In the genomic region with DNA sequence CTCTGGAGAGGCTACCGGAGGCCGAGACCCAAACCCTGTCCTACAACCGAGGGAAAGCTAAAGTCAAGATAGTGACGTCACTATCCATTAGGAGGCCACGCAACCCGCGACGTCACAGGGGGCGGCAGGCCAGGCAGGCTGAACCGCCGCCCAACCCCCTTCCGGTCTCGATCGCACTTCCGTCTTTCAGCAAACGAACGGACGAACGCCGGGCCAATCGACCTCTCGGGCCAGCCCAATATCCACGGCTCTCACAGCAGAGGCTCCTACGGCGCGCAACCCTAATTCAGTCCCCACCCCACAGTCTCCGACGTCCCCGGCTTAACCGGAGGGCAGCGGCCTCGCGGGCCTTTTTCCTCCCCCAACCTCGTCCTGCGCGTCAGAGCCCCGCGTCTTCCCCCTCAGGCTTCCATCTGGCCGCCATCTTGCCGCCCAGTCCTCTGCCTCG, we compare ENCODE assay signal across 8 mouse cellular contexts. TPM values are rescaled to one million over a fixed set of nuclear protein-coding genes. Genes with fewer than 3 reads are reported as not detected.
A peak's percentile ranks its signal among the peaks of the same experiment; 100 is the strongest.
DNase-seq lines count a peak whose midpoint lies in the region; ATAC-seq and TF ChIP-seq lines count a peak whose summit lies in the region.

A gene (plus strand): TSS at position 192 of the 448 bp plus-strand sequence.

- DNase-seq in 416B (ENCODE audit: low read depth) (peak; percentile 95), liver (peak; percentile 90)
- peak; percentile 88 to 93 for DNase-seq in adrenal gland, postnatal 36 days
- DNase-seq in heart, adult 9 months (ENCODE audit: low spot score in 2 of 2) = peak; percentile 88
- DNase-seq in kidney, adult 9 months = peak; percentile 91
- peak; percentile 76 for DNase-seq in midbrain, postnatal 0 days (ENCODE audit: low spot score)
- DNase-seq in spleen, postnatal 36 days (ENCODE audit: low spot score in 2 of 2) = peak; percentile 91 to 92

- H3K27ac ChIP-seq in embryonic facial prominence, embryonic 13.5 days = peak within 1 kb of the TSS; percentile 94
- H3K27ac ChIP-seq in midbrain, postnatal 0 days (ENCODE audit: low read depth, low read length) = peak within 1 kb of the TSS; percentile 99

- TF ChIP-seq CTCF in midbrain, postnatal 0 days (IDR thresholded peaks at IDR 0.05) = no peak

- H3K4me1 ChIP-seq in embryonic facial prominence, embryonic 13.5 days = peaks cover 45% of the 10 kb centered on the region
- peaks cover 19% of the 10 kb centered on the region for H3K4me1 ChIP-seq in midbrain, postnatal 0 days (ENCODE audit: insufficient read depth, low read length)

- peaks cover 18% of the 10 kb centered on the region for H3K36me3 ChIP-seq in embryonic facial prominence, embryonic 13.5 days
- H3K36me3 ChIP-seq in midbrain, postnatal 0 days (ENCODE audit: insufficient read depth, low read length) = peaks cover 6% of the 10 kb centered on the region

- H3K27me3 ChIP-seq in embryonic facial prominence, embryonic 13.5 days = no peaks in the 10 kb centered on the region
- H3K27me3 ChIP-seq in midbrain, postnatal 0 days (ENCODE audit: insufficient read depth, low read length) = no peaks in the 10 kb centered on the region

- WGBS in embryonic facial prominence, embryonic 13.5 days = under 1% methylated on average over 39 of the region's 41 CpGs
- under 1% methylated on average over 41 of the region's 41 CpGs for WGBS in midbrain, postnatal 0 days

- peak within 1 kb of the TSS; percentile 100 for H3K9ac ChIP-seq in embryonic facial prominence, embryonic 13.5 days
- H3K9ac ChIP-seq in midbrain, postnatal 0 days (replicated peaks; ENCODE audit: low read length, poor library complexity, severe bottlenecking) = peak within 1 kb of the TSS; percentile 97

- peak within 1 kb of the TSS; percentile 95 for H3K4me2 ChIP-seq in embryonic facial prominence, embryonic 13.5 days
- peak within 1 kb of the TSS; percentile 97 for H3K4me2 ChIP-seq in midbrain, postnatal 0 days (ENCODE audit: low read depth, low read length, poor library complexity, severe bottlenecking)

- 0 out of 2 replicates have a peak, but pooled peaks have one; percentile 3 for ATAC-seq in embryonic facial prominence, embryonic 13.5 days (ENCODE audit: insufficient number of reproducible peaks, insufficient read depth, low FRiP score, low TSS enrichment, low read depth)
- peak; percentile 45 for ATAC-seq in midbrain, postnatal 0 days (ENCODE audit: low FRiP score)

- no peaks in the 10 kb centered on the region for H3K9me3 ChIP-seq in embryonic facial prominence, embryonic 13.5 days
- H3K9me3 ChIP-seq in midbrain, postnatal 0 days (ENCODE audit: low read length) = no peaks in the 10 kb centered on the region

- H3K4me3 ChIP-seq in embryonic facial prominence, embryonic 13.5 days = peak within 1 kb of the TSS; percentile 100
- H3K4me3 ChIP-seq in midbrain, postnatal 0 days (ENCODE audit: low read depth, low read length) = peak within 1 kb of the TSS; percentile 100

RNA-seq across cellular contexts. Expression of the gene that starts here (rescaled TPM):
- total RNA-seq in adrenal gland, postnatal 36 days (2021) = under 1 TPM; 0.23 to 0.40 TPM
- polyA plus RNA-seq in embryonic facial prominence, embryonic 13.5 days (2015; fragmentation: Nextera tagmentation; extraction: Ambion mirVana) = 0.29 and 0.34 TPM in 2 replicates
- total RNA-seq in midbrain, postnatal 0 days (2014; rRNA removed) = not detected in 2 replicates
- 0.67 and 0.83 TPM in 2 replicates for polyA plus RNA-seq in midbrain, postnatal 0 days (2015; fragmentation: Nextera tagmentation; extraction: Ambion mirVana)

Comparison
In these comparisons a context has a peak if more than half of its experiments do, and no peak if none do; other contexts are left out.
1. Peak in every context shown above with its lines: DNase-seq, ATAC-seq, H3K4me3 ChIP-seq and H3K27ac ChIP-seq.
2. Peak in DNase-seq in adrenal gland, postnatal 36 days; RNA of the gene not detected or under 1 TPM.
3. Peak in ATAC-seq, H3K4me3 ChIP-seq, H3K27ac ChIP-seq, H3K9ac ChIP-seq and H3K4me2 ChIP-seq in embryonic facial prominence, embryonic 13.5 days; RNA of the gene not detected or under 1 TPM.
4. Peak in DNase-seq, ATAC-seq, H3K4me3 ChIP-seq, H3K27ac ChIP-seq, H3K9ac ChIP-seq and H3K4me2 ChIP-seq in midbrain, postnatal 0 days; RNA of the gene not detected or under 1 TPM.